Mouse (Mus musculus) MN1 (cell line): ENCODE measurements around the gene Xlr5a.
"Not testable (repeated sequence)": the region's sequence is repeated elsewhere in the genome, so short reads cannot be mapped to it uniquely, and the experiment has no call there.

ENCODE experiments used
- DNase-seq: peaks from one replicate; pipeline ENCODE4 v3.0.0-alpha.2; 2016; ENCODE audit warnings: low spot score

Gene Xlr5a

GRCm38 (mm10) chrX:73143218-73143618 lies 149.6 kb downstream of the Xlr5a start:
- not testable (repeated sequence) for DNase-seq

DNA sequence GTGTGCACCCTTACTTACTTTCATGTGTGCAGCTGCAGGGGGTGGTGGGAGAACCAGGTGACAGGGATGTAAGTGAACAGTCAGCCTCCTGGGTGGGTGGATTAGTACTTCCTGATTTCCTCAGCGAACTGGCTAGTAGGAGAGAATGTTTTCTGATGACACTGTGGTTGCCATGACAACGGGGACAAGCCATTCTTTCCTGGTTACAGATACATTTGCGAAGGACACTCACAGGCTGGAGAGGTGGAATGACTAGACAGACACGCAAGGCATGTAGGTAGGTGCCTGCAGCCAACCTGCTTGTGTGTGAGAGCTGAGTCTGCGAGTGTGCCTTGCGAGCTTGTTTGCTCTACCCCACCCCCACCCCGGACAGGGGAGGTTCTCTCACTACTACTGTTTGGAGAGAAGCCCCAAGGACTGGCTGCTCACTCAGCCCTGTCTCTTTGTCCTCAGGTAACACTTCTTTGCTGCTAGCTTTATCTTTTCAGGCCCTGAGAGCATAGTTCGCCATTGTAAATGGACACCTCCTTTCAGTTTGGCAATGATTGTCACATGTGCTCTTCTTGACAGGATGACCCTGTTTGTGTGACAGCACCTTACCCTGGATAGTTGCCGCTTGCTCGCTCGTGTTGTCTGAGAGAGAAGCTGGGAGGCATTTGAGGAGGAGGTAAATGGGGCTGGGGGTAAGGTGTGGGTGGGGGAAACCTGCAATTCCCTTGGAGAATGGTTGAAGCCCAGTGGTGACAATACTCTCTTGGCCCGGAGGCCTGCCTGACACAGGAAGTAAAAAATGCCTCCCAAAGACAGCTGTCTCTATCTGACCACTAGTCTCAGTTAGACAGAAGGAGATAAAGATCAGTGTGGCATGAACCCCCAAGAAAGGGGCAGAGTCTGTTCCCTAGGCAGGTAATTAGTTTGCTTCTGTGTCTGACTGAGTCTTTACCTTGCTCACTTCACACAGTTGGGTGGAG lies 169.6 kb downstream of the Xlr5a start:
- not testable (repeated sequence) for DNase-seq

DNA sequence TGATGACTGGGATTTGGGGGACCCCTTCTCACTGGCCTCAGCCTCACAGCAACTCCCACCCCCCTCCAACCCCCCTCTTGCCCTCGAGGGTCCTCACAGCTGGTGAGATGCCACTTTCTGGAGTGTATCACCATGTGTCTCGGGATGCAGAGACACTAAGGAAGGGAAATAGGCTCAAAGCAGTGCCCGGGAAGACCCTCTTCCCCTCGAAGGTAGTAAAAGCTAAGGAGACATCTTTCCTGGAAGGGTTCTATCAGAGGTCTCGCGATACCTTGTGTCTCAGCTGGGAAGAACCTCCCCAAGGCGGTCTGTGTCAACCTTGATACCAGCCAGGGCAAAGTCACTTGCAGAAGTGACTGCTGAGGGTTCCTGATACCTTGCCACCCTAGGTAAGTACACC lies 176.0 kb downstream of the Xlr5a start, which contains the start of gene Gm14685:
Gene Gm14685, plus strand, starts transcription at position 301 of the 400 bp plus-strand sequence.
- DNase-seq, result not testable (repeated sequence)

DNA sequence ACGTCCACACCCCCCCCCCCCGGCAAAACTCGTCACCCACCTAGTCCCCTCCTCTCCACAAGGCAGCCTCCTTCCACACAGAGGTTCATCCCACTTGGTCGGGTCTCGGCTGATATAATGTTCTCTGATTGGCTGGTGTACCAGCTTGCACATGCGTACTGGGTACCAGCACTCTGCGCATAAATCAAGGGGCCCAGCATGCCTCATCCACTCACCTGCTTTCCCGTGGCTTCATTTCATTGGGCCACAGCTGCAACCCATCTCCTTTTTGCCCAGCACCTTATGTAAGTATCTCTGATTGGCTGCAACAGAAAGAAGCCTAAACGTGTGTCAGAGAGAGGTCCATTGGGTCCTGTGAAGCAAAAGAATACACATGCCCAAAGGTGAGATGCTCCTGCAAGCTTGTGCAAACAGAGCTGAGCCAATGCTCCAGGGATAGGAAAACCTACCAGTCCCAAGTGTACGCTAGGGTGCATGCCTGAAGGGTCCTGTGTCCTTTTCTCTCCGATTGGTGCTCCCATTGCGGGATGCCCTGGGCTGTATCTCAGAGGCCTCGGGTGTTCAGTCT lies 195.8 kb downstream of the Xlr5a start, which contains the start of gene Xlr3a:
Gene Xlr3a, minus strand, starts transcription at position 155 of the 568 bp plus-strand sequence.
- peak; percentile 59 for DNase-seq

DNA sequence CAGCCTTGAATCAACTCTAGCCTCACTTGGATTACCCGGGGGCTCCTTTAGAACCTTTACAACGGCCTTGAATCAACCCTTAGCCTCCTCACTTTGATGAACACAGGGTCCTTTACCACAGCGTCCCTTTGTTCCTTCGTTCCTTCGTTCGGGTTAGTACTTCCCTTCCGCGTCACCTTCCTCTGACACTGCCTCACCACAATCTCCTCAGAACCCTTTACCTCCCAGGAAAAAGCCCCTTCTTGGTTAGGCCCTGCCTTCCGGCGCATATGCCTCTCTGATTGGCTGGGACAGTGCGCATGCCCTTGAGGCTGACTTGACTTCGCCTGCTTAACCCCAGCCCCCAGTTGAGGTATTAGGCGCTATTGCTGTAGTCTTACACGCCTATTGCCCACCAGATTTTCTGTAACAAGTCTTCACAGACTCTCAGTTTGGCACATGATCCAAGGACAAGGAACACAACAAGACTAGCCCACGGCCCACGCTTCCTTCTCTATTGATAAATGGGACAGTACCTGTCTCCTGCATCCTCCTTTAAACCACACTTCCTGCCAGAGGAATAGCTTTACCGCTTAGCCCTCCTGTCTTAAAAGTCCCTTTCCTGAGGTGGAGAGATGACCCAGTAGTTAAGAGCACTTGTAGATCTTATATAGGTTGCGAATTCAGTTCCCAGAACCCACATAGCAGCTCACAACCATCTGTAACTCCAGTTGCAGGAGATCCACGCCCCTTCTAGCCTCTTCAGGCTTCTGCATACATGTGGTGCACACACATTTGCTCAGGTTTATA lies 210.3 kb downstream of the Xlr5a start, which contains the start of gene Xlr4a:
Gene Xlr4a, minus strand, starts transcription at position 212 of the 789 bp plus-strand sequence.
- DNase-seq, result not testable (repeated sequence)

- not testable (repeated sequence) for DNase-seq
These were observed 225.9 kb downstream of the Xlr5a start for GRCm38 (mm10) chrX:73066765-73067312.

DNA sequence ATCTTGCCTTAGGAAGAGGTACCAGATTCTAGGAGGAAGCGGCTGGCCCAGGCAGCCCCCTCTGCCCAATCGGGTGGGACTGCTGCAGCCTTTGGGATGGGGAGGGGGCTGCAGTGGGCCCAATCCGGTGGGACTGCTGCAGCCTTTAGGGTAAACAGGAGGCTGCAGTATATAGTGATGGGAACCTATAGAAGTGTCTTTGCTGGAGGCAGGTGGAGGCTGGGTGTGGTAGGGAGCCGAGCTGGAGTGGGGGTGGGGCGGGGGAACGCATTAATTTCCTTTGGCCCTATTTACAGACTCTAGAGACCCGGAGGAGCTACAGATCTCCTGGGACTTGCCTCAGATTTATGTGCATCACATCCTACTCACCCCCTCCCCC lies 228.4 kb downstream of the Xlr5a start, which contains the start of gene Pnma3:
Gene Pnma3, plus strand, starts transcription at position 373 of the 379 bp plus-strand sequence.
- no peak for DNase-seq

- no peak for DNase-seq
These were observed 229.0 kb downstream of the Xlr5a start for GRCm38 (mm10) chrX:73063512-73064414.

DNA sequence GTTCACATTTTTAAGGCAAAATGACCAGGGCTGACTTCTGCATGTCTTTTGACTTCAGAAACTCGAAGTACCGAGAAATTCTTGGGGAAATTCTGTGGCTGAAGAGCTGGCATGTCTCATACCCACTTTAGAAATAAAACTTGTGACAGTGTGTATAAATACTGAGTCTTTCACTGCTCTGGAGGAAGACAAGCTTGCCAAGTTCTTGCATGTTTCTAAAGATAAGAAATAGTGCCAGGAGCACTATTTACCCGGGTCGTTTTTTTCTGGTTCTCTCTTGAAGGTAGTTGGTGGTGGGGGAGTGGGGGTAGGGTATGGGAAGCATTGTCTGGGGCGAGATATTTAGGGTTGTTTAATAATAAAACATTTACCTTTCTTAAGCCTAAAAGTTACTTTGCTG lies 230.5 kb downstream of the Xlr5a start:
- DNase-seq, result no peak

DNA sequence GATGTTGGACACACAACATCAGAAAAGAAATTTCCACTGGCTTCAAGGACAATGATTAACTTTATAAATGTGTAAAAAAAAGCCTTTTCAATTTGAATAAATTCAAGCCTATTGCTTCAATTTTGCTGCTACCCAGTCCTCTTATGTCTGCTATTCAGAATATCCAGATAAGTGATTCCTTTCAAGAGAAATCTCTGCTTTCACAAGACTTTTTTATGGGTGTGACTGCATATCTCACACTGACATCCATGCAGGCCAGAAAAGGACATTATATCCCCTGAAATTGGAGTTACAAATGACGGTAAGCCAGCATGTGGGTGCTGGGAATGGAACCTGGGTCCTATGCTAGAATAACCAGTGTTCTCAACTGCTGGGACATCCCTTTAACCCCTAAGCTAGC lies 231.2 kb downstream of the Xlr5a start:
- no peak for DNase-seq
